Mouse (Mus musculus) urinary bladder, postnatal 4 days (tissue): ENCODE data around the gene Rnf222.

Experiments used
- DNase-seq, 2 experiments: peaks; one replicate each; pipeline ENCODE4 v3.0.0; 2021 to 2022; ENCODE audit warnings: low spot score in 2 of 2

The Rnf222 gene

GRCm38 (mm10) chr11:68888653-68889052 lies 300 bp downstream of the Rnf222 start:
- no peak for DNase-seq

DNA sequence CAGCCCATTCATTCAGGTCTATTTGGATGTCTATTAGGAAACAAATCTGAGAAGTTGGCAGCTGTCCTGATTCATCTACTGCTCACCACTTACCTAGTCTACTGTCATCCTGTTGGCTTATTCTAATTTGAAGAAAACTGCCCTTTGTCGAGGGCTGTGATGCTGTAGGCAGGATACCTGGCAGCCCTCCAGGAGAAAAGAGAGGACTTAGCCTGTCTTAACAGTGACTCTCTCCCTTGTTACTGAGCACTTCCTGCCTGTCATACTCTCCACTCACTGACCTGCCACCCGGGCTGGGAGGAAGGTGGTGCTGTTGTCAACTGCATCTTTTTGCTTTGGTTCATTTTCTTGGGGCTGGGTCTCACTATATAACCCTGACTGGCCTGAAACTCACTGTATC lies 2.3 kb downstream of the Rnf222 start:
- DNase-seq: no peak

DNA sequence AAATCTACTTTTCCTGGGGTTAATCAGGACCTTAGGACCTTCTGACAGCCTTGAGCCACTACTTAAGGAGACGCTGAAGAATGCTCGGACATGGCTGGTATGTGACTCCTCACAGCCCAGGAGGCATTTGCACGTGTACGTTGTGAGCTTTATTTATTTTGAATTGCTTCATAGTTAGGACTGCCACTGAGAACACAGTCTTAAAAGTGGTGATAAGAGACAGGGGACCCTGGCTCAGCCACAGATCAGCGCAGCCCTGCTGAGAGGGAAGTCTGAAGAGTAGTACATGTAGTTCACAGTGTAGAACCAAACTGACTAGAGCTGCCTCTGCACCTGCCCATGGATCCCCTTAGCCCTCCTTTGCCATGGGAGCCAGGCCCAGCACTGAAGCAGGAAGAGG lies 3.5 kb downstream of the Rnf222 start:
- no peak for DNase-seq

DNA sequence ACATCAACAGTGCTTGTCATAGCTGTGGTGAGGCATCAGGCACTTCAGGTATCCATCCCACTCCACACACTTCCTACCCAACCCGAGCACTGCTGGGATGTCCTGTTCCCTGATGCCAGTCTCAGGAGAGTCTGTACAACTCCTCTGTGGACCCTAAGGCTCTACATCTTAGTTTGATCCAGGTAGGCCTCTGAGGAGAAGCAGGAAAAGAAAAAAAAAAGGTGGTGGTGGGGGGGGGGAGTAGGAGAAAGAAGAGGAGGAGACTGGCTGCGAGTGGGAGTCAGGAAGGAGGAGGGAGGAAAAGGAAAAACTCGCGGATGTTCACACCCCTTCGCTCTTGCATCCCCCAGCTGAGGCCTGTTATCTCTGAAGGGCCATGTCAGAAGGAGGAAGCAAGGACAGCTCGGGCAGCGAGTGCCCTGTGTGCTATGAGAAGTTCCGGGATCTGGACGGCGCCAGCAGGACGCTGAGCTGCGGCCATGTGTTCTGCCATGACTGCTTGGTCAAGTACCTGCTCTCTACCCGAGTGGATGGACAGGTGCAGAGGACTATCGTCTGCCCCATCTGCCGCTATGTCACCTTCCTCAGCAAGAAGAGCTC lies 4.0 kb downstream of the Rnf222 start:
- DNase-seq: no peak

DNA sequence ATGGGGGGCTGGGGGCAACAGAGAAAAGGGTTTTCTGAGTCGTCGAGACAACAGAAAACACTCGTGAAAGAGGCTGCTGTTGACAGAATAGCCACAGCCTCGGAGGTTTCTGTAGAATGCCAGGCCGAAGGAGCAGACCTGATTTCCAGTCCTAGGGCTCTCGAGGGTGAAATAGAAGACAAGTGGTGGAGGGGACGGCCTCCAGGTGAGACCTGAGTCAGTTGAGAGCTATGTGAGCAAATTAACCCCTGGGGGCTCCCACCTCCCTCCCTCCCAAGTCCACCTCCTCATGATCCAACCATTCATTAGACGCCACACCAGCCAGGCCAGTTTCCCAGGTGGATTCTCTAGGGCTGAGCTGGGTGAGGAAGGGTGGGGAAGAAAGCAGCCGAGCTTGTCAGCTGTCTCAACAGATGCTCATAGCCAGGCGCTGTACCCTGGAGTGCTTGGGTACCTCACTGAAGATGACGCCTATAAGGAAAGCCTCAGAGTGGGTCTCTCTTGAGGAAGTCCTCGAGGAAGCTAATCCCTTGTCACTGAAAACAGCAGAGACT lies 5.6 kb downstream of the Rnf222 start:
- DNase-seq: no peak

- no peak for DNase-seq
Observed at GRCm38 (mm10) chr11:68896247-68896646, 7.9 kb downstream of the Rnf222 start.

DNA sequence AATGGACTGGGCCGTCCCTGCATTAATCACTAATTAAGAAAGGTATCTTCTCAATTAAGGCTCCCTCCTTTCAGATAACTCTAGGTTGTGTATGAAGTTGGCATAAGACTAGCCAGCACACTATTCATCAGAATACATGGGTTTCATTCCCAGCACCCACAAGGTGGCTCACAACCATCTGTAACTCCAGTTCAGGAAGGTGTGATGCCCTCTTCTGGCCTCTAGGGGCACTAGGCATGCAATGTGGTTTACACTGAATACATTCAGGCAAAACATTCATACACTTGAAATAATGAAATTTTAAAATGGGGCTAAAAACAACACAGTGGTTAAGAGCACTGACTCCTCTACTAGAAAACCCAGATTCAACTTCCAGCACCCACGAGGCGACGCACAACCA lies 8.8 kb downstream of the Rnf222 start:
- no peak for DNase-seq

DNA sequence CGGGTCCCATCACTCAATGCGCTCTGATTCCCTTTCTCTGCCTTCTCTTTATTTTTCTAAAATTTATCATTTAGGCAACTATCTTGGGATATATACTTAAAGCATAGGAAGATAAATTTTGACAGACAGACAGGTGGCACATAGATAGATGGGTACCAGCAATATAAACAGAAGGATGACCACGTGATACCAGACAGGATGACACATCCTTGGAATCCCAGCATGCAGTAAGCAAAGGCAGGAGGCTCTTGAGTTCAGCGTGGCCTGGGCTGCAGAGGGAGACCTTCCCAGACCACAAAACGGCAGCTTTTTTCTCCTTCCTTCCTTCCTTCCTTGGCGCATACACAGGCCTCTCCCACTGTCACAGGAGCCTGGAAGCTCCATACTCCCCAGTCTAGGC lies 9.5 kb downstream of the Rnf222 start:
- DNase-seq: no peak

DNA sequence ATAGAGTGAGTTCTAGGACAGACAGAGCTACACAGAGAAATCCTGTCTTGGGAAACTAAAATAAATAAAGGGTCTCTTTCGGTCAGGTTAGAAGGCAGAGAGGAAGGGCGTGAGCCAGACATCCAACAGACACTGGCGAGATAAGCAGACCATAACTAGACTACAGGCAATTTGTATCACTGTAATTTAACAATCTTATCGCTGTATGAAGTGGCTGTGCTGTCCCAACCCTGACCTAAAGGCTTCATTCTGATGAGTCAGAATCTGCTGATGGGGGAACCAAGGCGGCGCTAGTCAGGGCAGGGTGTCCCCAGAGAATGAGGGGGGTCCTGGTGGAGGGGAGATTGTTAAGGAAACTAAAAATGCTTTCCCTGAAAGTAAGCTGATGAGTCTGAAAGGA lies 10.4 kb downstream of the Rnf222 start:
- no peak for DNase-seq

DNA sequence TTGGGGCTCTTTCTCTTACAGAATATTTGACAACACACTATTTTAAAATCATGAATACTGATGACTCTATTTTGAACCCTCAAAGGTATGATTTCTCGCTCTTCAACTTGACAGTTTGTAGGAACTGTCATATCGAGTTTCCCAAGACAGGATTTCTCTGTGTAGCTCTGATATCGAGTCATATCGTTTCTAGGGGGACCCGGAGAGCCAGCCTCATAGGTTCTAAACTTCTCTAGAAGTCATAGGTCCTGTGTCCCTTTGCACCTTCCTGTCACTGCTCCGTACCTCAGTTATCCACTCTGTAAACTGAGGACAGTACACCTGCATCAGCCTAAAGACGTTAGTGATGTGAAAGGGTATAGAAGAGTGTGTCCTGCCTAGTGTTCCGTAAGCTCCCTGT lies 11.5 kb downstream of the Rnf222 start:
- no peak for DNase-seq

DNA sequence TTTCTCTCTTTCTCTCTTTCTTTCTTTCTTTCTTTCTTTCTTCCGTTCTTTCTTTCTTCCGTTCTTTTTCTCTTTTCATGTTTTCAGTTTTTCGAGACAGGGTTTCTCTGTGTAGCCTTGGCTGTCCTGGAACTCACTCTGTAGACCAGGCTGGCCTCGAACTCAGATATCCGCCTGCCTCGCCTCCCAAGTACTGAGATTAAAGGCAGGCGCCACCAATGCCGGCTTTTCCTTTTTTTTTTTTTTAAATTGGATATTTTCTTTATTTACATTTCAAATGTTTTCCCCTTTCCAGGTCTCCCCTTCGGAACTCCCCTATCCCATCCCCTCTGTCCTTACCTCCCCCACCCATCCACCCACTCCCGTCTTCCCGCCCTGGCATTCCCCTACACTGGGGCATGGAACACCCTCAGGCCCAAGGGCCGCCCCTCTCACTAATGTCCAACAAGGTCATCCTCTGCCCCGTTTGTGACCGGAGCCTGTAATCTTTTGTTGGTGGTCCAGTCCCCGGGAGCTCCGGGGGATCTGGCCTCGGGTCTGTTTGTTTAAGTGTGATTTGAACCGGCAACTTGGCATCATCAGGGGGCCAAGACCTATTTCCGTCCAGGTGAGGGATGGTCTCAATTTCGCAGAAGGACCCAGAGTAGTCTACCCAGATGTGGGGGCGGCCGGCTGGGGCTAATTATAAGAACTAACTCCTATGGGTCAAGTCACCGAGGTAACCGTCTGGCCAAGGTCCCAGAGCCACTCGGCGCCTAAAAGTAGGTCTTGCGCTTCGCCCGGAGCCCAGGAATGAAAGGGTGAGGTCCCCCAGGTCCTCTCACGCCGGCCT lies 12.4 kb downstream of the Rnf222 start:
- no peak for DNase-seq

DNA sequence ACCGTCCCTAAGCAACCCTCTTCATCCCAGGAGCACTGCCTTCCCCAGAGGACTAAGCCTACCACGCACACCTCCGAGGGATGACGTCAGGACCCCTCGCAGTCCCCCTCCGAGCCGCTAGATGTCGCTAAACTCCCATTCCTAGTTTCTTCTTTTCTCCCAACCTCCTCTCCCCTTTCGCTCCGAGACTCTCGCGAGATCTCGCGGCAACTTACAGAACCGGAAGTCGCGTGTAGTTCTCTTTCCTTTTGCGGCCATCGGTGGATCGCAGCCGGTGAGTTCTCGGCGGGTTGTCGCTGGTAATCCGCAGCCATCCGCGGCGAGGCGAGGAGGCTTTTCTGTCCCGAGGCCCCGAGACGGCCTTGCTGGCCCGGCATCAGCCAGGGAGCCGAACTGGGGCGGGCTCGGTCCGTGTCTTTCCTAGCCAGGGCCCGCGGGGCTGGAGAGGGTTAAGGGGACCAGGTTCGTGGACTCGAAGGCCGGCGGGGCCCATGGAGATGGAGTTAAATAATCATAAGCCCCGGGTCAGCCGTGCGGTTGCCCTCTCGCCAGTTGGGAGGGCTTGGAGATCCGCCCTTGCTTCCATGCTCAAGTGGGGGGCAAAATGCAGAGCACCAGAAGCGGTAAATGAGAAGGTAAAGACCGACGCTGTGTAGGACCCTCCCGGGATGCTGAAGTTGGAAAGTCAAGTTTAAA lies 13.1 kb downstream of the Rnf222 start, which contains the start of gene Rpl26:
TSS of gene Rpl26 (plus strand) at position 233 of the 696 bp plus-strand sequence.
- peak; percentile 95 to 99 for DNase-seq

GRCm38 (mm10) chr11:68902047-68902364 lies 13.7 kb downstream of the Rnf222 start:
- DNase-seq: no peak

- no peak for DNase-seq
Observed at GRCm38 (mm10) chr11:68902367-68902766, 14.0 kb downstream of the Rnf222 start.

DNA sequence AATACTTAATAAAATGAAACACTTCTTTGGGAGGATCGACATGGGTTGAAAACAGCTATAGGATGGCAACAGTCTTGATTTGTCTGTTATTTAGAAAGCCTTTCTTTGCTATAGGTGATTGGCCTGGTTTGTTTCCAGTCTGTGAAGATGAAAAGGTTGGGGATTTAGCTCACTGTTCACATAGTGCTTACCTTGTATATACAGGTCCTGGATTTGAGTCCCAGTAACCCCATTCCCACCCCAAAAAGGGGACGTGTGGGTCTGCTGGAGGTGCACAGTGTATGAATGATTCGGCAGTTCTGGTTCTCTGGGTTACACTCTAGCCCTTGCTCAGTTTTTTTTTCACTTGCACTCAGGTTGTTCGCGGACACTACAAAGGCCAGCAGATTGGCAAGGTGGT lies 14.5 kb downstream of the Rnf222 start:
- no peak for DNase-seq

GRCm38 (mm10) chr11:68903775-68904174 lies 15.4 kb downstream of the Rnf222 start:
- no peak for DNase-seq

DNA sequence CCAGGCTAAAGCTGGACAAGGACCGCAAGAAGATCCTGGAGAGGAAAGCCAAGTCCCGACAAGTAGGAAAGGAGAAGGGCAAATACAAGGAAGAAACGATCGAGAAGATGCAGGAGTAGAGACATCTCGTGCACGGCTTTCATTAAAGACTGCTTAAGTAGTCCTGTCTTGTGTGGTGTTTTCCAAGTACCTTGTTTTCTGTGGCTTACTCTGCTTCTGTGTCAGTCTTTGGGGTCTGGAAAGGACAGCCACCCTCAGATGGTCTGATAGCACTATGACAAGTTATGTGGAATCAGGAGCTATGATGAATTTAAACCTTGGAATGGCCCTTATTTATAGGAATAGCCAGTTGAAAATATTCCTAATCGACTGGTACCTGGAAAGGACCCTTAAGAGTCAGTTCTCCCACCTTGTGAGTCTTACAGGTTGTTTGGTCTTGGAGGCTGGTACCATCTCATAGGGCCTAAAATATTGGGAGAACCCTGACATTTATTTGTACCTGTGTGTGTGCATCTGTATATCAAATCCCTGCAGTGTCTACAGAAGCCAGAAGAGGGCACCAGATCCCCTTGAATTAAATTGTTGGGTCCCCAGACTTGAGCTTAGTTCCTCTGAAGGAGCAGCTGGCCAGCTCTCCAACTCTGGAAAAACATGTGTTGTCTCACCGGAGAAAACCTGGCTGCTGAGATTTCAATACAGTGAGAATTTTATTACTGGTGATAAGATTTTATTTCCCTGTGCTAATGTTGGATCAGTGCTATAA lies 16.2 kb downstream of the Rnf222 start:
- peak; percentile 36 to 77 for DNase-seq

GRCm38 (mm10) chr11:68905138-68905531 lies 16.8 kb downstream of the Rnf222 start:
- no peak for DNase-seq

- DNase-seq: no peak
Observed at GRCm38 (mm10) chr11:68905665-68906460, 17.5 kb downstream of the Rnf222 start.

DNA sequence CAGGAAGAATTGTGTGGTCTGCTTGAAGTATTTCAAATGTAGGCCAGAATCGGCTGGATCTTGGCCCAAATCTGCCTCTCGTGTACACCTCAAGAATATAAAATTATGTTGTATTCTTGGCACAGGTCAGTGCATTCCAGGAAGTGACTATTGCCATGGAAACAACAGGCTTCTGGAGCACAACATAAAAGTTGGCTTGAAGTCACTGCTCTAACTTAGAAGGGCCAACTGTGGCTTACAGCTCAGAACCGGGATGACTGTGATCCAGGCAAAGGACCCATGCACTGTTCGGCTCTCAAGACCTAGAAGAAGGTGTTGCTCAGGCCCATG lies 18.1 kb downstream of the Rnf222 start:
- no peak for DNase-seq

DNA sequence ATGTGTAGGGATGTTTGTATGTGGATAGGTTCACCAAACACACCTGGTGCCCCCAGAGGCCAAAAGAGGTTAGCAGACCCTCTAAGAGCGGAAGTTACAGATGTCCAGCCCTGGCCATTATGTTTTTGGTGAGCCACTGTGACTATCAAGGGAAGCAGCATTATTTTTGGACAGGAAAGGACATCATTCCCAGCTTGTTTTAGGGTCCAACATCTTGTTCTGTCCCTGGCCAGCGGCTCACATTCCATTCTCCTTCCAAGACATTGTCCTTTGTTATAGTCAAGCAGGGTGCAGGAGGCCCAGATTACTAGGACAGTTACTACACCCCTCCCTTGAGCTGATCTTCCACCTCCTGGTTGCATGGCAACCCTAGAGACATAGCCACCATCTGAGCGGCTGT lies 18.9 kb downstream of the Rnf222 start:
- no peak for DNase-seq
